Mouse (Mus musculus): ENCODE data around the gene Sit1.

Sit1 gene

DNA sequence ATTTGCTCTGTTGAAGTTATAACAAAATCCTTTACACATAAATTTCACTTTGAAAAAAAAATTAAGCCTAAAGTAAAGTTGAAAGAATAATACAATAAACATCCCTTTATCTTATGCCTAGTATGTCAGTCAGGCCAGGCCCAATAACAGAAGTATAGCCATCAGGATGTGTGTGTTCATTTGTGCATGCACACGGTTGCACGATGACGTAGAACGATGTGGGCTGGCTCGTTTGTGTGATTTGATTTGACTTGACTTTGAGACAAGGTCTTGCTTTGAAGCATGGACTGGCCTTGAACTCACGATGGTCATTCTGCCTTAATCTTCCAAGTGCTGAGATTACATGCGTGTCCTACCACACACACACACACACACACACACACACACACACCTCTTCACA lies 16.7 kb downstream of the Sit1 start:
- DNase-seq (ENCODE audit: low read depth), result no peak

DNA sequence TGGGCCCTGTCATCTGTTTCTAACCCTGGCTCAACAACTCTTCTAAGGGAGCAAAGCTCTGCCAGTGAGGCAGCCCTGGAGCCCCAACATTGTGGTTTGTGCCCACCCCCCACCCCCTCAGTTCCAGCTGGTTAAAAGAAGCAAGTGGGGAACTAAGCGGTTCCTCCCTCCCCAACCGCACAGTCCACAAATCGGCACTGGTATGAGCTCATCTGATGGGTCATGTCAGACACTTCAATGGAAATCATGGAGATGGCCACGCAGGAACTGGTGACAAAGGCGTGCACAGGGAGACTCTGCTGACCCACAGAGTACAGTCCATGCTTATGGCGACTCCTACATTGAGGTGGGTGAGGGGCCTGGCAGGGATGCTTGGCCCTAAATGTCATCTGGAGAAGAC lies 17.6 kb downstream of the Sit1 start:
- no peak for DNase-seq (ENCODE audit: low read depth)

DNA sequence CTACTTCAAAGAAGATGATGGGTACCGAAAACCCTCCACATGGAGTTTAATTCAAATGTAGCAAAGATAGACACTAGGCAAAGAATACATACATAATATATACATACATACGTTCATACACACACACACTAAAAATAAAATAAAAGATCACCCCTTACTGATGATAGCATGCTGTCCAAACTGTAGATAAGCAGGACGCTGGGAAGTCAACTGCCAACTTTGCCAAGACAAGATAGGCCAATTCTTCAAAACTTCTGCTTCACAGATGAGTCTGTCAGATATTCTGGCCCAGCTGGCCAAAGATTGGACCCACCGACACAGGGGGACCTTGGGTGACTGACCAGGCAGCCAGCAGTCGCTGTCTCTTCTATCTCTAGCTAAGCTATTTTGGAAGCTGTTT lies 20.4 kb downstream of the Sit1 start:
- no peak for DNase-seq (ENCODE audit: low read depth)

DNA sequence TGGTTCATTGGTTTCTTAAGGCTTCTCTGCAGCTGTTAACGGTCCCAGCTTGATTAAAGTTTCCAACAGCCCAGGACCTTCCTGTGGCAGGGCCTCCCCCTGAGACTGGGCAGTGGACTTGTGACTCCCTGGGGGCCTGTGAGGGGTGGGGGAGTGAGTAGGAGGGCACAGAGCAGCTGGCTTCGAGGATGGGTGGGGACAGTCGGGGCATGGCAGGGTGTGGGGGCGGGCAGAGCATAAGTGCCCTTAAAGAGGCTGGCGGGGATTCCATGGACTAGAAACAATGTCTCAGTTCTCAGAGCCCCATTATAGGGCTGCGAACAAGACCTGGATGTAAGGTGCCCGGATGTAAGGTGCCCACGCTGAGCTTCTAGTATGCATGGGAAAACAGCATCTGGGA lies 26.4 kb downstream of the Sit1 start:
- DNase-seq (ENCODE audit: low read depth), result no peak

DNA sequence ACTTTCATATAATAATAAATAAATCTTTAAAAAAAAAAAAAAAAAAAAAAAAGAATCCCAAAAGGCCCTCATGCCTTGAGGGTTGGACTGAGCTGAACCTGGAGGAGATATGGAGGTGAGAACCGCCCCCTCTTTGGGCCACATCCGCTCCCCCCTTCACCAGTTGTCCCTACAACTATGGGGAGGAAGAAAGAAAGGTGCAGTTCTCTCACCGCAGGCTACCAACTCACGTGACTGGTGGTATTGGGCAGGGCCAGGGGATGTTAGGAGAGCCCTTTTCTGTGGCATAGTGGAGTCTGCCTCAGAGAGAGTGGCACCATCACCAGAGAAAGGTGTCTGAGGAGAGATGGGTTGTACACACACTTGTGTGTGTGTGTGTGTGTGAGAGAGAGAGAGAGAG lies 27.1 kb downstream of the Sit1 start:
- no peak for DNase-seq (ENCODE audit: low read depth)

DNA sequence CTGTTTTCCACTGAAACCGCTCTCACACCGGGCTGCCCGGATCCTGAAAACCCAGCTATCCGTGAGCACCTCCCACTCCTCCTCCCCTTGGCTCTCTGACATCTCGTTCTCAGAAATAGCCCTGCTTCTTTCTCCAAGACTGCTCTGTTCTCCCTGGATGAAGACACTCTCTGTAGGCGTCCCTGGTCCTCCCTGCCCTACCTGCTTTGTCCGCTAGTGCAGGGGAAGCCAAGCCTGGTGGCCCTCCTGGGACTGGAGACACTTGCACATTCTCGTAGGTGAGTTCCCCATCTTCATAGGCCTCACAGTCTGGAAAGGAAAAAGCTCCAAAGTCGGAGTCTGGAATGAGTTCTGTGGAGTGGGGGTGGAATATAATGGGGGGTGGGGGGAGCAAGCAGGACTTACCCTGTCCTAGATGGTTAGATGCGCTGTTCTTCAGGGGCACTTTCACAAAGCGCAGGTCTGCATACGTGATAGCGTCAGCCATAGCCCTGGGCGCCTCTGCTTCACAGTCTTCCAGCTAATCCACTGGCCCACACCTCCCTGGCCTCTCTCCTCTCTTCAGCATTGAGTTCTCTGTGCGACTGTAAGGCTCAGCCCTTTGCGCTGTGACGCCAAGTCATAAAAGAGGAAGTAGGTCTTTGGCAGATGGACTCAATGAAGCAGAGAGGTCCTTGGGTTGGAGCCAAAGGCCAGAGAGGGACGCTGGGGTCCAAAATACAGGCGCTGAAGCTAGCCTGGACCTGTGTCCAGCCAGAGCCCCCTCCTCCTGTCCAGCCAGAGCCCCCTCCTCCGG lies 29.3 kb downstream of the Sit1 start, which contains the start of gene Cd72:
Cd72 (minus strand) TSS at position 588 of the 796 bp plus-strand sequence.
- DNase-seq (ENCODE audit: low read depth), result no peak

DNA sequence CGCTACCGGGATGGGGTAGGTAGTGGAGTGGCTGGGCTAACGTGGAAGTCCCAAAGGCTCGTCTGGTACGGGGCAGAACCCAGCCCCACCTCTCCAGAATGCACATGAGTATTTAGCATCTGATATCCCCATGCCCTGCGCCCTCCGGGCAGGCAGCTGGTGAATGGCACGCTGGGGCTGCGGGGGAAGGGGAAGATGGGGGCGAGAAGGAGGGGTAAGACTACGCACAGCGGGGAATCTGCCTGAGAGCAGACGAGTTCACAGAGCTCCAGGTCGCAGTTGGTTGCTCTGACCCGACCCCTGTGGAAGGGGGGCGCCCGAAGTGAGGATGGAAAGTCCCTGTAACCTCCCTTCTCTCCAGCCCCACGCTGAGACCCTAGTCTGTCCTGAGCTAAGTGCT lies 30.1 kb downstream of the Sit1 start:
- DNase-seq (ENCODE audit: low read depth), result no peak

DNA sequence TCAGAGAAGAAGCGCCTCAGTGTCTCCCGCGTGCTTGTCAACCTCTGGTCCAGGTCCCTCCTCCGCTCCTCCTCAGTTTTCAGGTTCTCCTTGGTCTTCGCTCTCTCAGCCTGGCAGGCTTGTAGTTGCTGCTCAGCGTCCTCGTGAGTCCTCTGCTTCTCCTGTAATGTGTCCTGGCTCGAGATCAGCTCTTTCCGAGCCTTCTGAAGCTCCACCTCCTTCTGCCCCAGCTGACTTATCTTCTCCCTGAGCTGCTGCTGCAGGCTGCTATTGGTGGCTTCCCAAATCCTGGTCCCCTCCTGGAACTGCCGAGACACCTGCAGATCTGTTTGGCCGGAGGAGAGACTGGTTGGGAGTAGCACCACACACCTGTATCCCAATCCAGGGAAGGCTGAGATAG lies 31.2 kb downstream of the Sit1 start:
- no peak for DNase-seq (ENCODE audit: low read depth)

DNA sequence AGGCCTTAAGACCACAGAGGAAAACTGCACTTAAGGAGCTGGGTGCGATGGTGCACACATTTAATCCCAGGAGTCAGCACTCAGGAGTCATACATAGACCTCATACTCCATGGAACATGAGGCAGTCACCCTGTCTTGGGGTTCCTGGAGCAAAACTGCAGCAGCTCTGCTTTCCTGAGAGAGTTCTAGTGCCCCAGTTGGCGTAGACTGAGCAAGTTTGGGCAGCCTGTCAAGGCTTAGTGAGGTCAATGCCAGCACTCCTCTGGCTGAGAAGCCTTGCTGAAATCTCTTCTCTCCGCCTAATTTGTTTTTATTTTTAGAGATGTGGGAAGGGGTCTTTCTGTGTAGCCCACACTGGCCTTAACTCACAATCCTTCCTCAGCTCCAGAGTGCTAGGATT lies 35.0 kb downstream of the Sit1 start:
- DNase-seq (ENCODE audit: low read depth), result no peak

DNA sequence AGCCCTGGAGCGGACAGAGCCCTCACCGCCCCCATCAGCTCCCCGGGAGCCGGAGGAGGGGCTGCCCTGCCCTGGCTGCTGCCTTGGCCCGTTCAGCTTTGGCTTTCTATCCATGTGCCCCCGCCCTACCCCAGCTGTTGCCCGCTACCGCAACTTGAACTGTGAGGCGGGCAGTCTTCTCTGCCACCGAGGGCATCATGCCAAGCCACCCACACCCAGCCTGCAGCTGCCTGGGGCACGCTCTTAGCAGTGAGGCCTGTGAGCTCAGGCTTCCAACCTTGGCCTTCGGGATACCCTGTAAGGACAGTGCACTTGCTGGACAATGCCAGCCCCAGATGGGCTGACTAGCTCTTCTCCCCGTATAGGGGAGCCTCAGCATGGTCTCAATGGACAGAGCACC lies 36.3 kb downstream of the Sit1 start:
- no peak for DNase-seq (ENCODE audit: low read depth)

DNA sequence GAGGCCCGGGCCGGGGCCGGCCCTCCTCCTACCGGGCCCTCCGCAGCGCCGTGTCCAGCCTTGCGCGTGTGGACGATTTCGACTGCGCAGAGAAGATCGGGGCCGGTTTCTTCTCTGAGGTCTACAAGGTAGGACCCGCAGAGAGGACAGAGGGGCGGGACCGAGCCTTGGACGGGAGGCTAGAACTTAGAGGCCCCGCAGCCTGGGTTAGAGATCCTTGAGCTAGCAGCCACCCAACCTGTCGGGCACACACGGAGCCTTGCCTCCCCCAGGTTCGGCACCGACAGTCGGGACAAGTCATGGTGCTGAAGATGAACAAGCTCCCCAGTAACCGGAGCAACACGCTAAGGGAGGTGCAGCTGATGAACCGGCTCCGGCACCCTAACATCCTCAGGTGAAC lies 40.0 kb downstream of the Sit1 start:
- no peak for DNase-seq (ENCODE audit: low read depth)

DNA sequence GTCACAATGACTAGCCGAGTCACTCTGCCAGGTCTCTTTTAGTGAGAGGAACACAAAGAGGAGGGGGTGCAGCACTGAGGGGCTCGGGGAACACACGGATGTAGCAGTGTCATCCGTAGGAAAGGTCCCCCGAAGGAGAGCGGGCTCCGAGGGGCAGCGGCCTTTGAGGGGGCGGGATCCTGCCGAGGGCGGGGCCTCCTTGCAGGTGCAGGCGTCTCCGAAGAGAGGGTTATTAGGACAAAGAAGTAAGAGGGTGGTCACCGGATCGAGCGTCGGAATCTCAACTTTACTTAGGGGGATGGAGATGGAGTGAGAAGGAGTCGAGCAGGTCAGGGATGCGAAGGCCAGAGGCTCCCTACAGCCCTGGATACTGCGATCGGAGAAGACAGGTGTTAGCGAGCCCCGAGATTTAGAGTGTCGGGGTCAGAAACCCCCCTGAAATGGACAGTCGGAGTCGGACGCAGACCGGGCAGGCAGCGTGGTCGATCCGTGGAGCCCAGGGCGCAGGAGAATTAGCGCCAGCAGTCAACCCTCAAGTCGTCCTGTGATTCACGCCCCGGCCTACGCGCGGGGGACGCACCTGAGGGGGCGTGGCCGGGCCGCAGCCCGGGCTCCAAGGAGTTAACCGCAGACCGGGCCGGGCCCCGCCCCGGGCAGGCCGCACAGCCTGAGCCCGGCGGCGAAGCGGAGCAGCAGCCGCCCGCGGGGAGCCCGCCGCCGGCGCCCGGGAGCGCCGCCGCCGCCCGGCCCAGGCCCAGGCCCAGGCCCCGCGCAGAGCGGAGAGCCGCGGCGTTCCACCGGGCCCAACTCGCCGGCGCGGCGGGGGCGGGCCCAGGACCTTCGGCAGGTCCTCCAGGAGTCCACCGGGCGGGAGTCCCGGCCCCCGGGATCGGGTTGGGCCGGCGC lies 40.8 kb downstream of the Sit1 start:
- DNase-seq (ENCODE audit: low read depth), result peak; percentile 59

DNA sequence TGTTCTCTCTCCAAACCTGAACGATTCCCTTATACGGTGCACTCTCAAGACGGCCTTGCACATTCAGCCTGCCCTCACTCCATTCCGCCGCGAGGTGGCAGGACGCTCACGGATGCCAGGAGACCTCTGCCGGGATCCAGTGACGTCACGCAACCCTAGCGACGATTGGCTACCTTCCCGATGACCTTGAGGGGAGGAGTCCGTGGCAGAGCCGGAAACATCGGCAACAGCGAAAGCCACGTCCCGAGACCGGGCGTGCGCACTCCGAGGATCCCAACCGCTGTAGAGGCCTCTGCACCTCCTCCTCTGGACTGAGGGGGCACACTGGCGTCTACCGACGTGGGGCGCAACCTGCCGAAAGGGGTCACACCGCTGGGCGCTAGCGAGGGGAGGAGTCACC lies 41.5 kb downstream of the Sit1 start:
- peak; percentile 100 for DNase-seq (ENCODE audit: low read depth)

DNA sequence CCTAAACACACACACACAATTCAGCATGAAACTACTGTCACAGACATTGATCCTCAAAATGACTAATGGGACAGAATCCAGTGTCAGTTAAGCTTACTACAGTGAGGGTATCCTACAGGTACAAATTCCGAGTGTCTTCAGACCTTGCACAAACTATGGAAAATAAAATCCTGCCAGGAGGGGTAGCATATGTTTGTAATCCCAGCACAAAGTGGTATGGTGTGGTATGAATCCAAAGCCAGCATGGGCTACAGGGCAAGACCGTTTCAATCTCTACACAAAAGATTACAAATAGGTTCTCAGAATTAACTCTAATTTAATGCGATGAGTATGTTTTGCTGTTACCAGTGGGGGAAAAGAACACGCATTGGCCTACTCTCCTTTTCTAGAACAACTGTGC lies 41.9 kb downstream of the Sit1 start, which contains the start of gene Tesk1:
Tesk1 (plus strand) TSS at position 301 of the 400 bp plus-strand sequence.
- DNase-seq (ENCODE audit: low read depth), result no peak

DNA sequence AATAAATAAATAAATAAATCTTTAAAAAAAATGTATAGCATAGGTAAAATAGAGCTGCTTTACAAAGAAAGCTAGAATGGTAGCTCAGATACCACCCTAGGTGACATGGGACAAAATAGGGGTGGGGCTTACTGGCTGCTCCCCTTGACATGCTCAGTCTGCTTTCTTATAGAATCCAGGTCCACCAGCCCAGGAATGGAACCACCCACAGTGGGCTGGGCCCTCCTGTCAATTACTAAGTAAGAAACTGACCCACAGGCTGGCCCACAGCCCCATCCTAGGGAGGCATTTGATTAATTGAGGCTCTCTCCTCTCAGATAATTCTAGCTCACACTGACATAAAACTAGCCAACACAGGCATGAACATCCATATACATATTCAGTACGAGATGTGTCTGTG lies 50.7 kb downstream of the Sit1 start:
- DNase-seq (ENCODE audit: low read depth), result peak; percentile 68
